8 mouse cellular contexts compared by ENCODE assay signal in genomic region chr11:117848985-117849671, GRCm38 (mm10). TPM values are rescaled to one million over a fixed set of nuclear protein-coding genes. Genes with fewer than 3 reads are reported as not detected.
A peak's percentile ranks its signal among the peaks of the same experiment; 100 is the strongest.
DNase-seq lines count a peak whose midpoint lies in the region; ATAC-seq and TF ChIP-seq lines count a peak whose summit lies in the region.

Gene Birc5, plus strand, starts transcription at chr11:117849251.

- peaks cover 25 to 26% of the 10 kb centered on the region in 2 experiments for H3K36me3 ChIP-seq in MEL (ENCODE audit: control insufficient read depth in 1 of 2, insufficient read depth in 2 of 2, low read length in 2 of 2)
- H3K36me3 ChIP-seq in forebrain, embryonic 16.5 days (ENCODE audit: control insufficient read depth, insufficient read depth): no peaks in the 10 kb centered on the region
- H3K36me3 ChIP-seq in neural tube, embryonic 15.5 days: no peaks in the 10 kb centered on the region; the same call in 1 of the 2 replicates

- H3K27me3 ChIP-seq in MEL (ENCODE audit: control insufficient read depth in 1 of 2, insufficient read depth in 2 of 2, low read length in 2 of 2): no peaks in the 10 kb centered on the region
- H3K27me3 ChIP-seq in forebrain, embryonic 16.5 days (replicated peaks; ENCODE audit: control insufficient read depth, insufficient read depth, low read length): no peaks in the 10 kb centered on the region
- no peaks in the 10 kb centered on the region for H3K27me3 ChIP-seq in neural tube, embryonic 15.5 days (replicated peaks)

- H3K9me3 ChIP-seq in MEL (replicated peaks; ENCODE audit: insufficient read depth, low read length): no peaks in the 10 kb centered on the region
- H3K9me3 ChIP-seq in forebrain, embryonic 16.5 days (ENCODE audit: control insufficient read depth, low read length): no peaks in the 10 kb centered on the region
- no peaks in the 10 kb centered on the region for H3K9me3 ChIP-seq in neural tube, embryonic 15.5 days (replicated peaks)

- peak within 1 kb of the TSS; percentile 66 for H3K27ac ChIP-seq in MEL (ENCODE audit: control insufficient read depth, low read depth, low read length)
- peak within 1 kb of the TSS; percentile 99 for H3K27ac ChIP-seq in forebrain, embryonic 16.5 days (ENCODE audit: low read length)
- H3K27ac ChIP-seq in layer of hippocampus, adult 2 months: peak within 1 kb of the TSS; percentile 95
- H3K27ac ChIP-seq in neural tube, embryonic 15.5 days (replicated peaks): peak within 1 kb of the TSS; percentile 99

- TF ChIP-seq RAD21 in MEL (IDR thresholded peaks at IDR 0.05; ENCODE audit: low read depth, low read length): no peak

- intact Hi-C loops in heart, postnatal 36 days (cut with DNase I): no loop called here

- peak; percentile 87 to 99 for TF ChIP-seq POLR2A in MEL (IDR thresholded peaks at IDR 0.05; ENCODE audit: control insufficient read depth in 1 of 2, insufficient read depth in 1 of 2, low read depth in 1 of 2, low read length in 2 of 2, poor library complexity in 1 of 2)
- peak; percentile 90 for TF ChIP-seq POLR2A in lung, adult 2 months (IDR thresholded peaks at IDR 0.05; ENCODE audit: borderline replicate concordance, extremely low read depth, low read depth, low read length)

- peak; percentile 95 for ATAC-seq in forebrain, embryonic 16.5 days
- ATAC-seq in neural tube, embryonic 15.5 days (ENCODE audit: low FRiP score): peak; percentile 95

- H3K9ac ChIP-seq in MEL (ENCODE audit: control insufficient read depth, low read depth, low read length, poor library complexity, severe bottlenecking): peak within 1 kb of the TSS; percentile 80
- H3K9ac ChIP-seq in forebrain, embryonic 16.5 days (replicated peaks; ENCODE audit: low read depth, low read length): peak within 1 kb of the TSS; percentile 96
- H3K9ac ChIP-seq in neural tube, embryonic 15.5 days (replicated peaks): peak within 1 kb of the TSS; percentile 83

- no peak; a peak in 1 of 4 replicates for TF ChIP-seq EP300 in MEL (IDR thresholded peaks at IDR 0.05; ENCODE audit: low read depth in 1 of 2, low read length in 2 of 2)

- H3K4me1 ChIP-seq in MEL (ENCODE audit: control insufficient read depth in 1 of 2, insufficient read depth in 2 of 2, low read length in 2 of 2): peaks cover 19 to 21% of the 10 kb centered on the region in 2 experiments
- H3K4me1 ChIP-seq in forebrain, embryonic 16.5 days (replicated peaks; ENCODE audit: control insufficient read depth, insufficient read depth, low read length): peaks cover 22% of the 10 kb centered on the region
- H3K4me1 ChIP-seq in lung, adult 2 months (ENCODE audit: control insufficient read depth, insufficient read depth, low read length): peaks cover 6% of the 10 kb centered on the region
- peaks cover 25% of the 10 kb centered on the region for H3K4me1 ChIP-seq in neural tube, embryonic 15.5 days

- H3K79me2 ChIP-seq in MEL (ENCODE audit: control insufficient read depth, insufficient read depth, low read length, poor library complexity): peaks cover 28% of the 10 kb centered on the region

- DNase-seq in MEL (ENCODE audit: low read depth, low spot score): peak; percentile 99
- peak; percentile 94 to 99 for DNase-seq in cerebellum, adult 18-20 months
- DNase-seq in heart, postnatal 36 days: peak; percentile 95 to 98
- peak; percentile 94 to 96 for DNase-seq in layer of hippocampus, adult 2 months (ENCODE audit: low spot score in 2 of 2)
- peak; percentile 93 for DNase-seq in lung, adult 2 months
- DNase-seq in testis, postnatal 10 days (ENCODE audit: low spot score): peak; percentile 99

- peak within 1 kb of the TSS; percentile 68 to 82 for H3K4me3 ChIP-seq in MEL (ENCODE audit: control insufficient read depth in 1 of 2, insufficient read depth in 1 of 2, low read depth in 2 of 2, low read length in 2 of 2)
- H3K4me3 ChIP-seq in forebrain, embryonic 16.5 days (replicated peaks; ENCODE audit: low read length): peak within 1 kb of the TSS; percentile 80
- H3K4me3 ChIP-seq in layer of hippocampus, adult 2 months: peak within 1 kb of the TSS; percentile 80
- H3K4me3 ChIP-seq in lung, adult 2 months (replicated peaks; ENCODE audit: extremely low read depth, low read depth, low read length): peak within 1 kb of the TSS; percentile 83
- H3K4me3 ChIP-seq in neural tube, embryonic 15.5 days (replicated peaks): peak within 1 kb of the TSS; percentile 67

- WGBS in forebrain, embryonic 16.5 days: 0% methylated on average over 49 of the region's 51 CpGs
- WGBS in lung, adult 2 months: under 1% methylated on average over 51 of the region's 51 CpGs
- WGBS in neural tube, embryonic 15.5 days: under 1% methylated on average over 51 of the region's 51 CpGs

- peak within 1 kb of the TSS; percentile 79 for H3K4me2 ChIP-seq in forebrain, embryonic 16.5 days (ENCODE audit: low read length)
- H3K4me2 ChIP-seq in neural tube, embryonic 15.5 days: peak within 1 kb of the TSS; percentile 92

- no peak for TF ChIP-seq CTCF in MEL (IDR thresholded peaks at IDR 0.05 in 2 of 3, conservative IDR thresholded peaks at IDR 0.05 in 1 of 3; ENCODE audit: control insufficient read depth in 1 of 3, insufficient read depth in 1 of 3, low read depth in 2 of 3, low read length in 3 of 3, poor library complexity in 1 of 3, severe bottlenecking in 1 of 3)
- TF ChIP-seq CTCF in layer of hippocampus, adult 2 months (conservative IDR thresholded peaks at IDR 0.05): 0 out of 2 replicates have a peak, but pooled peaks have one; percentile 12
- no peak for TF ChIP-seq CTCF in lung, adult 2 months (IDR thresholded peaks at IDR 0.05; ENCODE audit: insufficient read depth, low read length)

TF ChIP-seq in MEL, 35 proteins besides CTCF, POLR2A, EP300 and RAD21 (continues in another document):
- TF ChIP-seq ELF1 (IDR thresholded peaks at IDR 0.05; ENCODE audit: low read depth, low read length): peak; percentile 68
- TF ChIP-seq ZNF384 (IDR thresholded peaks at IDR 0.05; ENCODE audit: low read depth, low read length): no peak
- TF ChIP-seq POLR2AphosphoS2 (IDR thresholded peaks at IDR 0.05; ENCODE audit: low read length): peak; percentile 96
- no peak; the same call in none of the 2 replicates for TF ChIP-seq MXI1 (IDR thresholded peaks at IDR 0.05; ENCODE audit: low read depth, low read length)
- TF ChIP-seq JUND (IDR thresholded peaks at IDR 0.05; ENCODE audit: low read depth, low read length): no peak
- TF ChIP-seq POLR2AphosphoS5 (IDR thresholded peaks at IDR 0.05; ENCODE audit: borderline replicate concordance, low read depth, low read length): 0 out of 2 replicates have a peak, but pooled peaks have one; percentile 46
- peak; percentile 43; the same call in 1 of the 2 replicates for TF ChIP-seq MAZ (IDR thresholded peaks at IDR 0.05; ENCODE audit: low read depth, low read length)
- TF ChIP-seq ZC3H11A (IDR thresholded peaks at IDR 0.05; ENCODE audit: low read depth, low read length): no peak
- no peak for TF ChIP-seq MYB (IDR thresholded peaks at IDR 0.05; ENCODE audit: low read depth, low read length)
- TF ChIP-seq SMC3 (IDR thresholded peaks at IDR 0.05; ENCODE audit: low read depth, low read length): no peak
- peak; percentile 83 for TF ChIP-seq TBP (IDR thresholded peaks at IDR 0.05; ENCODE audit: low read depth, low read length)
- TF ChIP-seq UBTF (IDR thresholded peaks at IDR 0.05; ENCODE audit: borderline replicate concordance, insufficient read depth, low read depth, low read length): peak; percentile 90; the same call in 1 of the 2 replicates
- TF ChIP-seq SIN3A (IDR thresholded peaks at IDR 0.05; ENCODE audit: low read length): peak; percentile 84; the same call in 1 of the 2 replicates
- TF ChIP-seq MEF2A (IDR thresholded peaks at IDR 0.05; ENCODE audit: extremely low read depth, insufficient replicate concordance, low read depth, low read length, poor library complexity, severe bottlenecking): 0 out of 2 replicates have a peak, but pooled peaks have one; percentile 38
- peak; percentile 68 for TF ChIP-seq NRF1 (IDR thresholded peaks at IDR 0.05; ENCODE audit: insufficient read depth, low read depth, low read length, poor library complexity, severe bottlenecking)
- TF ChIP-seq ETS1 (IDR thresholded peaks at IDR 0.05; ENCODE audit: low read depth, low read length): peak; percentile 27; the same call in 1 of the 2 replicates
- TF ChIP-seq CHD2 (IDR thresholded peaks at IDR 0.05; ENCODE audit: low read length): no peak
- no peak for TF ChIP-seq GABPA (IDR thresholded peaks at IDR 0.05; ENCODE audit: low read depth, low read length)
- peak; percentile 82 for TF ChIP-seq MYC (IDR thresholded peaks at IDR 0.05; ENCODE audit: low read depth, low read length)
- TF ChIP-seq MAX (IDR thresholded peaks at IDR 0.05; ENCODE audit: low read length): peak; percentile 70; the same call in 1 of the 2 replicates
- TF ChIP-seq CHD1 (IDR thresholded peaks at IDR 0.05; ENCODE audit: low read depth, low read length): no peak
- no peak for TF ChIP-seq RCOR1 (IDR thresholded peaks at IDR 0.05; ENCODE audit: low read depth, low read length)
- TF ChIP-seq NELFE (IDR thresholded peaks at IDR 0.05; ENCODE audit: low read depth, low read length): peak; percentile 99
- peak; percentile 93; the same call in 1 of the 2 replicates for TF ChIP-seq E2F4 (IDR thresholded peaks at IDR 0.05; ENCODE audit: borderline replicate concordance, low read depth, low read length)
- TF ChIP-seq TAL1 (IDR thresholded peaks at IDR 0.05; ENCODE audit: low read length): no peak
- peak; percentile 93 for TF ChIP-seq HCFC1 (IDR thresholded peaks at IDR 0.05; ENCODE audit: low read depth, low read length)
- no peak for TF ChIP-seq ZKSCAN1 (IDR thresholded peaks at IDR 0.05; ENCODE audit: low read depth, low read length)
- peak; percentile 97 for TF ChIP-seq ZMIZ1 (IDR thresholded peaks at IDR 0.05; ENCODE audit: low read depth, low read length)
- TF ChIP-seq USF1 (IDR thresholded peaks at IDR 0.05; ENCODE audit: low read depth, low read length): 0 out of 2 replicates have a peak, but pooled peaks have one; percentile 52
- no peak for TF ChIP-seq GATA1 (IDR thresholded peaks at IDR 0.05; ENCODE audit: low read depth, low read length)
- TF ChIP-seq TCF12 (IDR thresholded peaks at IDR 0.05; ENCODE audit: low read depth, low read length): peak; percentile 62

RNA-seq across cellular contexts. Expression of gene Birc5, which starts in this region (rescaled TPM):
- 242 and 244 TPM in 2 replicates for total RNA-seq in MEL (2012; rRNA removed)
- 100 to 1,000 TPM in 1 of 2 experiments, not detected in 1; 214 TPM for polyA plus RNA-seq in MEL (2012; ENCODE audit: insufficient read depth in 1 of 2, insufficient read length in 2 of 2, low read depth in 1 of 2, low replicate concordance in 2 of 2, missing spikeins in 1 of 2)
- 72.6 and 82.9 TPM in 2 replicates for polyA plus RNA-seq in forebrain, embryonic 16.5 days (2015; fragmentation: Nextera tagmentation; extraction: Ambion mirVana)
- total RNA-seq in heart, postnatal 36 days (2021): 1 to 10 TPM in 1 of 2 experiments, under 1 TPM in 1; 0.80 to 1.1 TPM
- 1 to 10 TPM in 1 of 2 experiments, under 1 TPM in 1; 0.86 to 1.5 TPM for total RNA-seq in layer of hippocampus, adult 2 months (2021)
- polyA plus RNA-seq in lung, adult 2 months (2012; rRNA removed): 1.4 and 2.5 TPM in 2 replicates
- 26.7 and 88.4 TPM in 2 replicates for polyA plus RNA-seq in neural tube, embryonic 15.5 days (2015; fragmentation: Nextera tagmentation; extraction: Ambion mirVana)

Comparison
In these comparisons a context has a peak if more than half of its experiments do, and no peak if none do; other contexts are left out.
1. Peak in every context shown above with its lines: DNase-seq, ATAC-seq, H3K4me3 ChIP-seq and H3K27ac ChIP-seq.
2. RNA of gene Birc5 (total RNA-seq): 242 to 244 TPM in MEL; 0.86 to 1.5 TPM in layer of hippocampus, adult 2 months and 0.80 to 1.1 TPM in heart, postnatal 36 days; every median in the first group is over 10 times any median in the second.